Mouse (Mus musculus): ENCODE data around the gene Tom1.

DNA sequence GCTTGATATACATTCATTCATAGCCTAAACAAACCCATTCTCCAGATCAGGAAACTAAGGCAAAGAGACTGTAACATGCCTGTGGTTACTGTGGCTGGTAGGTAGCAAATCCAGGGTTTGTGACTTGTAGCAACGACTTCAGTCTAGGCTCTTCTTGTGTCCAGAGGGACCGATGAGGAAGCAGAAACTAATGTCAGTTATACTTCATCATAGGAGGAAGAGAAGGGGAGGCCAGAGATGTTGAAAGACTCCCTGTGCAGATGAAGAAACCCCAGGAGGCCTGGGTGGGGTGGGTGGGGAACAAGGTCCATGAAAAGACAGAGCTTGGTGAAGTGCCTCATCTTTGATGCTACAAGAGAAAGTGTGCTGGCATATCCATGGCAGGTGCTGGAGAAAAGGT is 22.2 kb downstream of the Tom1 start:
- no peak for TF ChIP-seq CTCF (IDR thresholded peaks at IDR 0.05; ENCODE audit: low read depth)
- TF ChIP-seq EP300 (IDR thresholded peaks at IDR 0.05; ENCODE audit: low read depth) = no peak
